Mouse (Mus musculus): Measurements from ENCODE around the gene Gpc6.

Gpc6 gene

DNA sequence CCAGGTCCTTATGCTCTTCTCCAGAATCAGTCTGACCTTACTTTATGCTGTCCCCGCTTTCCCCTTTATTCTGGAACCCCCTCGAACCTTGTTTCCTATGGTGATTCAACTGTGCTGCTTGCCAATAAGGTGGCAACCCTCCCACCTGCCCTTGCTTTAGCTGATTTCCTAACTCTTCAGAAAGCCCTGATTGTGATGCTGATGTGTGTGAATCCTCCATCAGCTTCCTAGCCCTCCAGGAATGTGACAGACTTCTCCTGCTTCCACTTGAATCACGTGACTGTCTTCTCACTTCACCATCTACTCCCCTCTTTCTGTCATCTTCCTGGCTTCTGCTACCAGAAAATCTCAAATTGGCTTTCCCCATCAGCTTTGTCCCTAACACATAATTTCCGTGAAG is 305.4 kb downstream of the Gpc6 start:
- intact Hi-C loops (cut with DNase I): no loop called here

DNA sequence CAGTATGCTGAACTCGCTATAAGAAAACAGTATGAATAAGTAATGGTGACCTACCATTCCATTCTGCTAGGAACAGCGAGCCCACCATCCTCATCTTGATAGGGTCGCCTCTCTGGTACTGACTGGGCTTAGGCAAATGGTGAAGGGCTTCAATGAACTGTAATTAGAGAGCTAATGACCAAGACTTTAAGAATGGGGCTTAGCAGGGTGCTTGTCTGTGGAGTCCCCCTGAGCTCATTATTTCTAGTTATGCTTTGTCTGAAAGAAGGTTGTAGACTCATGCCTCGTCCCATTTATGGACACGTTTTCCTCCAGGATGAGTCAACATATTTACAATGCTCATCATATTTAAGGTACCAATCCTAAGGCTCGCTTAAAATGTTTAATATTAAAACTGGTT is 313.1 kb downstream of the Gpc6 start:
- intact Hi-C loops (cut with DNase I): no loop called here

DNA sequence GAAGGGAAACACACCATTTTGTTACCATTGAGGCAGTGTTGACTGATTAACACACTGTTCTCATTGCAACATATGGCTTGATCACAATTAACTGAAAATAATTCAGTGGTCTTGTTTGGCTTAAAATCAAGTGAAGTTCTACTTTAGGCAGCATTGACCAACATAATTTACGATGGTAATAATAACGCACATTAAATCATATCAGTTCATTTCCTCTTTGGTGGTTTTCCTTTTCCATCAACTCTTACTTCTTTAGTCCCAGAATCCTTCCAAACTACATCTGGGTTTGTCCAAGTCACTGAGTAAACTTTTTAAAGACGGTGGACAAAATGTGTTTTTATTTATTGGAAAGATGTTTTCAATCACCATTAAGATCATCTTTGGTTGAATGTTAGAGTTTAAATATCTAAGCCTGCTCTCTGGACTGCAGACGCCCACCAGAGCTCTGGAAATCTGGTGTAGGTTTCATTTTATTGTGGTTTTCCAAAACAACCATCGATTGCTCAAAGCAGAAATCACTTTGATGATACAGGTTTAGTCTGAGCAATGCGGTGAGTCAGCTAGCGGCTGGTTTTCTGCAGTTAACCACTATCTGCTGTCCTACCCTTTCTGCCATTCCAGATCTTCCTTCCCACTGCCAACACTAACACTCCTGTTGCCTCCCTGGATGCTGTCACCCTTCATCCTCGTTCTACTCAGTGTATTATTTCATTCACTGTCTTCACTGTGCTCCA is 314.7 kb downstream of the Gpc6 start:
- intact Hi-C loops (cut with DNase I): no loop called here

DNA sequence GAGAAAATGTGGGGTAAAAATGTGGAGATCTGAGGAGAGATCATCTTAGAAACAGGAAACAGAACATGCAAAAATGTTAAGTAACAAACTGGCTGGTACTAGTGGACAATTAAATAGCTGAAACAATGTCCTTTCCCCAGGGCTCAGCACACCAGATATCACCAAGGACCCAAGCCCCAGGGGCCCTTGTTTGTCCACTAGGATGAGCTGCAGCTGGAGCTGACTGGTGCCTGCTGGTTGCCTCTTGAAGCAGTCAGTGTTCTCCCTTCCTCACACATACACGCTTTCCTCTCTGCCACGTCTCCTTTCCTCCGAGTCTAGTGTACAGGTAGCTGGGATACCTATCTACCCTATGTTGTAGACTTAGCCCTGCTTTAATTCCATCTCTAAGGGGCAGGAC is 320.5 kb downstream of the Gpc6 start:
- intact Hi-C loops (cut with DNase I): no loop called here

DNA sequence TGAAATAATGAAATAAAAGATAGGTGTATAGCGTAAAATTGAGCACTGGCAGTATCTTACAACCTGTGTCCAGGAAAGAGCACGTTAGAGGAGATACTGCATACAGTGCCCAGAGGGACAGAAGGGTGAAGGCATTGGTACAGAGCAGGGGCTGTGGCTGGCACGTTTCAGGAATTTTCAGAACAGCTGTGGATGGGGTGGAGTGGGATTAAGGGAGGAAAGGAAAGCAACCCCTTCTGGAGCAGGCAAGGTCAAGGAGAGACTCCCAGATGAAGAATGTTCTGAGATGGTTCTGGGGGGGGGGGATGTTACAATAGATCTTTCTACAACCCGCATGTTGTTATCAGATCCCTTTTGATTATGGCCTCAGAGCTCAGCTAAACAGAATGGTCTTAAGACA is 331.1 kb downstream of the Gpc6 start:
- intact Hi-C loops (cut with DNase I): no loop called here

DNA sequence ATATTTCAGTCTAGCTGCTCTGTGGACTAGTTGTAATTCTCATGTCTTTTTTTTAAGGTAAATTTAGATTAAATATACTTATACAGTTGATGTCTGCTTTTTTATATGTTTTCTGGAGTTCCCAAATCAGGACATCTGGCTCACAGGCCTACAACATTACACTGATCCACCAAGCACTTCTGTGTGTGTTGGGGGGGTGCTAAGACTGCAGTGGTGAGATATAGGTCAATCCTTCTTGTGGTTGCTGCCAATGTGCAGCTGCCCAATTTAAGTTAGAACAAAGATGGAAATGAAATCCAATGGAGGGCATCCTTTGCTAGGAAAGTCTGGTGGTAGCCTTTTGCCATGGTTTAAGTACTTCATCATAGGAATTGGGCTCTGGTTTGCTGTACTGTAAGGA is 340.5 kb downstream of the Gpc6 start:
- intact Hi-C loops (cut with DNase I): no loop called here

DNA sequence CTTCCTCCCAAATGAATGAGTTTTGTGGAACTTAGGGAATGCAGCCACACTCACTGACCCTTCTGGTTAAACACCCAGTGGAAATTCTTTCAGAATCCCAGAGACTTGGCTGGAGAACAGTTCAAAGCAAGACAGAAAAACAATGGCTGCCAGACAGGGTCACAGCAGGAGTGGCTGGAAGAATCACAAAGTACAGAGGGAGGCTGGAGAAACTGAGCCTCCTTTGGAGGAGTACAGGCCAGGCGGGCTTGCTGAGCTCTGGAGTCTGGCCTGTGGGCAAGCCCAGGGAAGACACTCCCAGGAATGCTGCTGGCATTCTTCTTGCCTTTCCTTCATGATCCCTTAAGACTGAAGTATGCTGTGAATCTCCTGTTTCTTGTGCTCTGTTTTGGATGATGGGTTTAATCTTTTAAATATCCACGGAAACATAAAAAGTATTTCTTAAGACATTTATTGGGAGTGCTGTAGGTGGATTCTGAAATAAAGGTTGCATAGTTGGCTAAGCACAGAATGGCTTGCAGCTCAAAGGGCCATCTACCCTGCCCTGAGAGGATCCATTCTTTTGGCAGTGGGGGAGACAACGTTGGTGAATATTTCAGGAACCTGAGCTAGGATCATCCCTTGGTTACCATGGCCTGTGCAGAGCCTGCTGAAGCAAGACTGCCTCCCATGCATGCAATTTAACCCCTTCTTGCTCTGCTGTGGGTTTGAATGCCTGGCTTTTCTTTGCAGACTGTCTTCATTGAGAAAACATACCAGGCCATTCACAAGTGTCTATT is 342.9 kb downstream of the Gpc6 start:
- intact Hi-C loops (cut with DNase I): no loop called here

DNA sequence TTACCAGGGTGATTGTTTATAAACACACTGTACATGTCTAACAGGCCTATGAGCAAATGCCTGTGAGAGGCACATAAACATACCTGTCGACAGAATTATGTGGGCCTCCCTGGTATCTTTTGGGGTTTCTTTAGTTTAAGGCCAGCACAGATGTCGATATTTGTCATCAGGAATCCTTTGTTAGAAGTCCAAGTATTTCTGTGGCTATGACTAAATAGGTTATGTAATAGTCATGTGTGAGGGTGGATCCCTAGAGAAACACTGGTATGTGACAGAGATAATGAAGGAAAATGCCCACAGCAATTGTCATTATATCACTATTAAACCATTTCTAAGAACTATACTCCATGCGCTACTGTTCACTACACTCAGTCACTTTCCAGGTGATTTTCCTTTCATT is 358.5 kb downstream of the Gpc6 start:
- intact Hi-C loops (cut with DNase I): no loop called here

DNA sequence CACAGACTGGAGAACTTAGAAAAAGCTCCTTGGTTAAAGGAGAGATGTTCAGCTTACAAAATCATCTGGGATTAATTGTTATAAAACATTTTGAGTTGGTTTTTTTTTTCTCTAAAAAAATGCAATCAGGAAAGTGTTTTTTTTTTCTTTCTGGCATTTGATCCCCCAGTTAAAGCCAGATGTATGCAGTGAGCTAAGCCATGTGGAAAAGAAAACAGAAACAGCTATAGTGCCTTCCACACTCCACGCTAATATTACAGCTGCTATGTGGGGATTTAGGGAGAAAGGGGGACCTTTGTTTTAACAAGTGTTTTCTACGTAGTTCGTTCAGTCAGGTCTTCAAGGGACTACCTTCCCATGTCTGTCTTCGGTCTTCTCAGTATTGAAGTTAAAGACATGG is 368.6 kb downstream of the Gpc6 start:
- intact Hi-C loops (cut with DNase I): no loop called here

DNA sequence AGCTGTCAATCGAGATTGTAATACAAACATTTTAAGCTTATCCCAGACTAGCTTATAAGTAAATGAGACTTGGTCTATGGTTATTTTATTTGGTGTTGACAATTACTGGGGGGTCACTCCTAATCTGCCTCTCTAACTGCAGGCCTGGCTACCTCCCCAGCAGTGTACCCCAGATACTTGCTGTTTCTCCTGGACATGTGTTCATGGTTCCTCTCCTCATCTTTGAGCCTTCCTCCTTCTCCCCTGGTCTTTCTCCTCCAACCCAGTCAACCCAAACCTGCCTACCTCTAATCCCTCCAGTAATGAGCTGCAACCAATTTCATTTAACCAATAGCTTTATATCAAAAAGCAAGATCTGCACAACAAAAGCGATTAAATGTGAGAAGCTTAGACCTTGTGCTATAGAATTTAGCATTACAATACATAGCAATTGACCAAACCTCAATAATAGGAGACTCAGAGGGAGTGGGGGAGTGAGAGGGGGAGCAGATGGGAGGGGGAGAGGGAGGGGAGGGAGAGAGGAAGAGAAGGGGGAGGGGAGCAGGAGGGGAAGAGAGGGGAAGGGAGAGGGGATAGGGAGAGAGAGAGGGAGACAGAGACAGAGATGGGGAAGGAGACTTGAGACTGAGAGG is 371.2 kb downstream of the Gpc6 start:
- intact Hi-C loops (cut with DNase I): no loop called here

DNA sequence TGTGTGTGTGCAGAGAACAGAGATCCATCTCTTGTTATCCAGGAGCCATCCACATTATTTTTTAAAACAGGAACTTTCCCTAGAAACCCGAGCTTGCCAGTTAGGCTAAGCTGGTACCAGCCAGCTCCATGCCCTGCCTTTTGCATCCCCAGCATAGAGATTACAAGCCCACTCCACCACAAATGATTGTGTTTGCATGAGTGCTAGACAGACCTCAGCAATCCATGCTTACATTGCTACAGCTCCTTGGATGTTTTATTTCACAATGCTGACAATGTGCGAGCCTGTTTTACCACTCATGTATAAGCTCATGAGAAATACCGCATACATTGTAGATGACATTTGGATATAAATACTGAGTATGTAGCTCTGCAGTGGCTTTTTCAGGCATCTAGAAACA is 375.9 kb downstream of the Gpc6 start:
- intact Hi-C loops (cut with DNase I): no loop called here

DNA sequence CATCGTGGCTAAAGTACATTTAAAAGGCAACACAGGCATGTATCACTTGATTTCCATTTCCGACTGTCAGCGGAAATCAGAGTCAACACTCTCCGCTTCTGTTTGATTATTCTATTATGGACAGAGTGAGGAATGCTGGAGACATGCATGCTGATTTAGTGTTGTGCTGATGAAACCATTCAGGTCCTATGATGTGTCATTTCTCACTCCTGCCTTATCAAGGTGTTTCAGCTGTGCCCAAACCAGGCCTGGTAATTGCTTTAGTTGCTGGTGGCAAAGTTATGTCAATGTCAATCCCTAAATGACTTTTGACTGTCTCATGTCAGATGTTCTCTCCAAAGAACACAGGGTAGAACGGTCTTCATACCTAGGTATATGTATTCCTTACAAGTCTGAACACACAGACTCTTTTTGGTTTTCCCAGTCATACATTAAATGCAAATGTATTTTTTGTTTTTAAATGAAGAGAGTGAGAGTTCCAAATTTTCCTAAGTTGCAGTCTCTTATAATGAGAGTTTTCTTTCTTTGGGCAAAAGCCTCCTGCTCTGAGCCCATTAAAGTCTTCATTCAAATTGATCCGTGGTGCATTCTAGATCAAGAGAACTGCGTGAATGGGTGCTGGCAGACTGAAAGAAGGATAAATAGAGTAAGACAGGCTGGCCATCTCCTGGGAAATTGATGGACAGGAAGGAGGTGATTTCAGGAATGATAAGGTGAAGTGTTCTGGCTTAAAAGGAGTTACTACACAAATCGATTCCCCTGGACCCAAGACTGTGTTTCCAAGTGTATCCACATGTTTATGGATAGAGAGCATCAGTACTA is 379.0 kb downstream of the Gpc6 start:
- intact Hi-C loops (cut with DNase I): no loop called here

DNA sequence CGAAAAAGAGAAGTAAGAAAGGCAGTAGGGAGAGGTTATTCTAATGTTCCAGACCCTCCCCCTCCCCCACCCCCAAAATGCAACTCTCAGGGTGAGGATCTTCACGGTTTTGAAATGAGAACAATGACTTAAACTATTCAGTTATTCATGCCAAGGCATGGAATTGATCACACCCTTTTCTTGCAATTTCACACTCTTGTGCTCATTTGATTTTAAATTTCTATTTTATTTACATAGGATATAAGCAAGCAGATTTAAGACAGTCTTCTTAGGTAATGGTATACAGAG is 379.6 kb downstream of the Gpc6 start:
- intact Hi-C loops (cut with DNase I): no loop called here

DNA sequence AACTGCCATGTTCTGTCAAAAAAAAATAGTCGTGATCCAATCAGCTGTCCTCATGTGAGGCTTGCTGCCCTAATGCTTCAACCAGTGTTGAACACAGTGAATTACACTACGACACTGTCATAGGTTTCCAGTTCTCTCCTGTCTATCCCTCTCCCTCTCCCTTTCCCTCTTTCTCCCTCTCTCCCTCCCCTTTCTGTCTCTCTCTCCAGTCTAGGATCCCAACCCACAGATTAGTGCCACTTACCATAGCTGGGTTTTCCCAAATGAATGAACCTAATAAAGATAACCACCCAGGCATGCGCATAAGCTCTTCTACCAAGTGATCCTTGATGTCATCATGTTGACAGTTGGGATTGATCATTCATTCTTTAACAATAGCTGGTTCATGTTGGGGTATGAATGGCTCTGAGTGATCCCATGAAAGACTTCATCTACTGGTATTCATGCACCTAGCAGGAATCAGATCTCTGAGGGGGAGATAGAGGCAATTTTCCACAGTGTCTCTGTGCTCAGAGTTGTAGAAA is 384.9 kb downstream of the Gpc6 start:
- intact Hi-C loops (cut with DNase I): no loop called here

DNA sequence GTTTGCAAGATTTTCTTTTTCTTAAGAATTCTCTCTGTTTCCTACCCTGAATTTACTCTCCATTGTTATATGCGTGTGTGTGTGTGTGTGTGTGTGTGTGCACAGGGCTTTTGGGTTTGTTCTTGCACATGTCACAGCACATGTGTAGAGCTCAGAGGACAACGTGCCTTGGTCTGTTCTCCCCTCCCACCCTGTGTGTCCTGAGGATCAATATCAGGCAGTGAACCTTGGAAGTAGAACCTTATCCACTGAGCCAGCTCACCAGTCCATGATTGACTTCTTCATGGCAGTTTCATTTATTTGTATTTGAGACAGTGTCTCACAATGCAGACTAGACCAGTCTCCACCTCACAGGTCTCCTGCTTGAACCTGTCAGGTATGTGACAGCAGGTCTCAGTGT is 399.1 kb downstream of the Gpc6 start:
- intact Hi-C loops (cut with DNase I): no loop called here

DNA sequence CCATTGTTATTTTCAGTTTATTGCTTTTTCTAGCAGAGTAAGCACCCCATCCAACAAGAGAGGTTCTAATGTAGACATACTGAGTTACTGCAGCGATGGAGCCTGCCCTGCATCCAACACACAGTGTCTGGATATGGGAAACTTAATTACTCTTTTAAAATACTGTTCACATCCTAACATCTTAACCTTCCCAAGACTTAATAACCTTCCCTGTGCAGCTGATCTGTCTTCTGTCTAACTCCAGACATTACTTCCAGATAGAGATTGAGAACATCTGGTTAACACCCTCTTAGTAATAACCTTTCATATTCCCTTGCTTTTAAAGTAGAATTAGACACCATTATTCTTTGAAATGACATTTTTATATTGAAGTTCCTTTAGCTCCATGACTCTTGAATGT is 407.1 kb downstream of the Gpc6 start:
- intact Hi-C loops (cut with DNase I): no loop called here

DNA sequence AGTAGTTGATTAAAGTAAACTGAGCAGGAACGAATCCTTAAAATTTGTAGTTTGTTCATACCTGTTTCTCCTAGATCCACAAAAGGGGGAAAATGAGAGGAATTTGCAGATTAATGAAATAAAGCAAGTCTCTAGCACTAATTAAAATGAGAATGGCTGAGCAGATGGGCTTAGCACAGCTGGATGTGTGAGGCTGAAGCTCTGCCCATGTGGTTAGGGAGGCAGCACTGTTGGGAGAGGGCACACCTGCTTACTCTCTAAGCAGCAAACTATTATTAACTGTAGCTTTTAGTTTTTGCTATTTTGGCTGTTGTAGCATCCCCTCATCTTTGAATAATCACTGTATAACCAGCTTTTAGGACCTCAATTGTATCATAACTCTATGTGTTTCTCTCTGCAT is 412.2 kb downstream of the Gpc6 start:
- intact Hi-C loops (cut with DNase I): no loop called here

DNA sequence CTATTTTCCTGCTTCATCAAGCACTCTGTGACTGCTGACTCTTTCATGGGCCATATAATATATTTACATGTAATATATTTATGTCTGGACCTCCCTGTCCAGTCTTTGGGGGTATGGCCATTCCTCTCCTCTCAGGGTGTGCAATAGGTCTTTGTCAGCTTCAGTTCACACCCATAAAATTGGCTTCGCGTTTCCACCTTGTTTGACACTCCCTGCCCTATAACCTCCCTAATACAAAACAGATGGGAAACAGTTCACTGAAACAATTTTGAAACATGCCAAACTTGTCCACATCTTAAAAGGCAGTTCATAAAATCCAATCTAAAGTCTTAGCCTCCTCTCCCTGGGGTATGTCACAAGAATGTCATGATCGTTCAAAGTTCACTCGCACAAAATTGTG is 415.4 kb downstream of the Gpc6 start:
- intact Hi-C loops (cut with DNase I): no loop called here

DNA sequence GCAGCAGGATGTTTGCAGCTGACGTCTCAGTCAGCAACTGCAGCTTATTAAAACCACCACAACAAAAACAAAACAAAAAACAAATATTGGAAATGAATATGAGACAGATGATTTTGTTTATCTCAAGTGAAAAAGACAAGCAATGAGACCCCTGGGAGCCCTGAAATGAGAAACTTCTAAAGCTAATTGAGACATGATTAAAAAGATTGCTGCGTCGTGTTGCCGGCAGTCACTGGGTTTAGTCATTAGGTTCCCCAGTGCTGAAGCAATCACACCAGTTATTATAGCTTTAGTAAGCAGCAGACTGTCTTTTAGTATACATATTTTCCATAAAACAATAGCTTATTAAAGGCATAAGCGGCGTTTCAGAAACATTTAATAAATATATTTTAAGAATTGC is 419.4 kb downstream of the Gpc6 start:
- intact Hi-C loops (cut with DNase I): no loop called here

DNA sequence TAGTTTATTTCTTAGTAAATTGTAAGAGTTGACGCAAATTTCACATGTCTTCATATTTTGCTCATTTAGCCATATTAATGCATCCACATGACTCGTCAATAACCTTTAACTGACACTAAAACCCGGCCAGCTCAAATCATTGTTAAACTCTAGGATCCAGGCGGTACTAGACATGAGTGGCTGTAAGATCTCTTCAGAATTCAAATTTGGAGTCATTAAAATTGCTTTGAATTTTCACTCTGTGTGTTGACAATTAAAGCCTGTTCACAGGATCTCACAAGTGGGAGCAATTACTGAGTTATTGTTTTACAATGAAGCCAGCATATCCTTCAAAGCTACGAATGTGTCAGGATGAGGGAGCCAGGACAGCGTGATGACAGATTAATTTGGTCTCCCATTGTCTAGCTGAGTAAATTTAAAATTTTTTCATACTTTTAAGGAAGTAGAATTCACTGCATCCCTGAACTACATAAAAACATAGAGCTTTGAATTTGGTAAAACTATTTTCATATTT is 421.3 kb downstream of the Gpc6 start:
- intact Hi-C loops (cut with DNase I): no loop called here

DNA sequence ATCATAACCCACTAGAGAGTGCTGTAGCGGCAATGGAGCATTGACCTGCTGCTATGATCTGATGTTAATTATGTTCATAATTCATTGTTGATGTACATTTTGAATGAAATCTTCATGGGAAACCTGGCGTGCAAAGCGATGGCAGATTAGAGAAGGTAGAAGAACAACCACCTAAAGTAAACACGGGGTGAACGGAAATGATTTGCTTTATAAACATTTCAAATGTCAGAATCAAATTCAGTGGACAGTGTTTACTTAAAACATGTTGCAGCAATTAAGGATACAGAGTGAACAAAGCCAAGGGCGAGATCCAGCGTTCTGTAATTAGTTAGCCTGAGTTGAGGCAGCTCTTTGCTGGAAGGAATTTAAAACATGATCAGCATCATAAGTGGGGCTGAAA is 426.2 kb downstream of the Gpc6 start:
- intact Hi-C loops (cut with DNase I): no loop called here
